Mouse (Mus musculus) liver, adult 2 months (tissue): ENCODE results near the gene 4930412O13Rik. TPM values are rescaled to one million over a fixed set of nuclear protein-coding genes. Genes with fewer than 3 reads are reported as not detected.

Experiments used
- DNase-seq: peaks from one replicate; pipeline ENCODE4 v3.0.0-alpha.2; 2011; ENCODE audit warnings: low read depth, low spot score; ENCODE audit errors: extremely low read depth
- H3K27ac ChIP-seq: fragments of 200-500 bp; replicated peaks from 2 replicates; pipeline ENCODE4 v1.5.1; 2012; ENCODE audit warnings: low read depth, mild to moderate bottlenecking, control low read depth, inconsistent platforms, low read length; ENCODE audit not compliant: insufficient read depth
- H3K27me3 ChIP-seq: fragments of 200-500 bp; 2 replicates; pipeline ENCODE4 v1.6.1; 2012; ENCODE audit warnings: mild to moderate bottlenecking, moderate library complexity, low read length, inconsistent platforms; ENCODE audit not compliant: control insufficient read depth, insufficient read depth
- H3K36me3 ChIP-seq: fragments of 200-500 bp; 2 replicates; pipeline ENCODE4 v1.6.1; 2012; ENCODE audit warnings: low read length, inconsistent platforms; ENCODE audit not compliant: control insufficient read depth, insufficient read depth
- H3K4me1 ChIP-seq: fragments of 200-500 bp; 2 replicates; pipeline ENCODE4 v1.6.1; 2011; ENCODE audit warnings: low read length; ENCODE audit not compliant: control insufficient read depth, insufficient read depth
- H3K4me3 ChIP-seq: fragments of 200-500 bp; 2 replicates; pipeline ENCODE4 v1.5.1; 2011; ENCODE audit warnings: low read depth, mild to moderate bottlenecking, control low read depth, low read length, moderate library complexity; ENCODE audit not compliant: insufficient read depth
- H3K79me2 ChIP-seq: fragments of 200-500 bp; 2 replicates; pipeline ENCODE4 v1.6.1; 2012; ENCODE audit warnings: inconsistent platforms, mild to moderate bottlenecking, low read length, moderate library complexity; ENCODE audit not compliant: control insufficient read depth, insufficient read depth
- H3K9ac ChIP-seq: fragments of 200-500 bp; 2 replicates; pipeline ENCODE4 v1.6.1; 2012; ENCODE audit warnings: low read depth, mild to moderate bottlenecking, control low read depth, inconsistent platforms, low read length
- CTCF ChIP-seq: fragments of 200-500 bp; IDR thresholded peaks from 2 replicates; pipeline ENCODE4 v1.5.1; 2011; ENCODE audit warnings: low read depth, low read length, control low read depth
- POLR2A ChIP-seq: fragments of 200-500 bp; IDR thresholded peaks from 2 replicates; pipeline ENCODE4 v1.6.1; 2011; ENCODE audit warnings: low read length, control low read depth; ENCODE audit not compliant: insufficient read depth; ENCODE audit errors: extremely low read depth
- WGBS: fragments of 180-500 bp; shearing (Covaris S2); methylation state at CpG from one replicate; pipeline ENCODE4 v1.1.7; 2018; 5-methylcytosine and 5-hydroxymethylcytosine counted together
- polyA plus RNA-seq: library from polyadenylated mRNA; depleted of rRNA; stranded (reverse); fragments of >200 nt; gene quantifications from 2 replicates; pipeline ENCODE4 v1.2.3, GENCODE M21; 2012; rRNA removed
- total RNA-seq: library from RNA; depleted of rRNA; stranded (reverse); fragments of >200 nt; gene quantifications from 2 replicates; pipeline ENCODE4 v1.2.3, GENCODE M21; 2014; rRNA removed

Gene 4930412O13Rik
- total and polyA plus RNA-seq, 2 experiments: not detected

DNA sequence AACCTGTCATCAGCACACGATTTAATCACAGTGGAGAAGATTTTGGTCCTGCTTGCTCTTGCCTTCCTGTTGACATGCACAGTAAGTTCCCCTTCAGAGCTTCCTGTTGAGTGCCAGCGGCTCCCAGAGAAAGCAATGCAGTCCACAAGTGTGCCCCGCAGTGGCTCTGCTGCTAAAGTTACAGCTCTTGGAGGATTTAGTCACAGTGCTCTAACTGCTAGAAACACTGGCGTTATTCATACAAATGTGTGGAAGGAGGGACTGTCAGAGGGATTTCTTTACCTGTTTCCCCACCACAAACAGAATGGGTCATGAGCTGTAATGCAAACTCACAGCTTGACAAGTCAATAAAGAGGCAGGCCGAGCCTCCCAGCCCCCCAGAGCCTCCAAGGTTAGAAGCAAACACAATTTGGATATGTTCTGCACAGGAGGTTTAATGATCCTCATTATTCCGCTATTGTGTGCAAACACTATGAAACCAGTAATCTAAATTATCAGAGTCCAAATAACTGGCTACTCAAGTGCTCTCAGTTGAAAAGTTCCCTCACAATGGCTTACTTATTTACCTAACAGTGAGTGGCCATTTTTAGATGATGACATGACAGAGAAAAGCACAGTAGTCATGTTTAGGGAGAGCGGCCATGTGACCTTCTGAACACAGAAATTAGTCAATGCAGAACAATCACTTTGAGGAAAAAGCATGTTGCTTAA, 45.3 kb downstream of the 4930412O13Rik start:
- Histone ChIP-seq H3K79me2 (no peaks in the 10 kb centered on the region), H3K9ac (no peak overlapping the region), H3K4me3 (no peak overlapping the region), H3K27ac (no peak overlapping the region), H3K27me3 (no peaks in the 10 kb centered on the region), H3K4me1 (0 out of 2 replicates have a peak, but pooled peaks cover 2% of the 10 kb centered on the region), H3K36me3 (0 out of 2 replicates have a peak, but pooled peaks cover 2% of the 10 kb centered on the region)
- DNase-seq: peak; percentile 20
- WGBS: 28% methylated on average over 7 of the region's 7 CpGs
- TF ChIP-seq CTCF (no peak), POLR2A (no peak)

DNA sequence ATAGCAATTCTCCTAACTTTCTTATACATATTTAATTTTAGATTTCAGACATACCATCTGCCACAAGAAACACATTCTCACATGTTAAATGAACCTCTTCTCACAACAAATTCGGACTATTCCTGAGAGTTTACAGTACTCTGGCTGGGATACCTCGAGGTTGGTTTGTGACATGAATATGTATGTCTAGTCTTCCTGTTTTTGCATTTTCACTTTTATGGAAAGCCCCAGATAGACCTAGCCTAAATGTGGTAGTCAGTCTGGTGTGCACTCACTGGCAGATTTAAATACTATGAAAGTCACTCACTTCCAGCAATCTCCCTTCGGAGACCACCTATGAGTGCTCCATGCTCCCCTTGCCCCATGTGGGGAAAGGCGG, 45.8 kb downstream of the 4930412O13Rik start:
- H3K27ac ChIP-seq: no peak overlapping the region
- no peak overlapping the region for H3K9ac ChIP-seq
- 0 out of 2 replicates have a peak, but pooled peaks cover 2% of the 10 kb centered on the region for H3K4me1 ChIP-seq
- no peaks in the 10 kb centered on the region for H3K79me2 ChIP-seq
- 0 out of 2 replicates have a peak, but pooled peaks cover 2% of the 10 kb centered on the region for H3K36me3 ChIP-seq
- H3K4me3 ChIP-seq: no peak overlapping the region
- WGBS: 78% methylated on average over 4 of the region's 4 CpGs
- DNase-seq: no peak
- no peaks in the 10 kb centered on the region for H3K27me3 ChIP-seq
- TF ChIP-seq CTCF (no peak), POLR2A (no peak)

Other genes starting within 250 kb of the 4930412O13Rik start
- gene 9230102O04Rik, start 8.3 kb downstream of the 4930412O13Rik start, total RNA-seq: not detected in 2 replicates
- not detected in 2 replicates for gene 9230102O04Rik, start 8.3 kb downstream of the 4930412O13Rik start, polyA plus RNA-seq
- gene Gata3, start 8.8 kb downstream of the 4930412O13Rik start, total RNA-seq: 0.07 TPM in 1 of 2 replicates, not detected in the other
- 0.33 and 0.42 TPM in 2 replicates for gene Gata3, start 8.8 kb downstream of the 4930412O13Rik start, polyA plus RNA-seq
- gene Taf3, start 167.3 kb downstream of the 4930412O13Rik start, total RNA-seq: 1.1 and 1.5 TPM in 2 replicates
- gene Taf3, start 167.3 kb downstream of the 4930412O13Rik start, polyA plus RNA-seq: 1.6 and 2.6 TPM in 2 replicates
- 559 and 593 TPM in 2 replicates for gene Atp5c1, start 199.3 kb downstream of the 4930412O13Rik start, total RNA-seq
- 314 and 324 TPM in 2 replicates for gene Atp5c1, start 199.3 kb downstream of the 4930412O13Rik start, polyA plus RNA-seq
- 5.2 and 7.7 TPM in 2 replicates for gene Kin, start 199.3 kb downstream of the 4930412O13Rik start, total RNA-seq
- gene Kin, start 199.3 kb downstream of the 4930412O13Rik start, polyA plus RNA-seq: 1.3 and 1.9 TPM in 2 replicates